Mouse (Mus musculus) left cerebral cortex, adult 2 months (tissue): ENCODE data around the gene Syngr2. TPM values are rescaled to one million over a fixed set of nuclear protein-coding genes. Genes with fewer than 3 reads are reported as not detected.

ENCODE experiments used
- DNase-seq, 2 experiments: peaks; one replicate each; pipeline ENCODE4 v3.0.0; 2021 to 2022; ENCODE audit warnings: low spot score in 2 of 2, mixed read lengths in 1 of 2; ENCODE audit errors: extremely low spot score in 1 of 2
- H3K27ac ChIP-seq: fragments of 200-600 bp; 2 replicates; pipeline ENCODE4 v1.8.1; 2022
- H3K4me3 ChIP-seq: fragments of 200-600 bp; 2 replicates; pipeline ENCODE4 v1.8.1; 2022
- CTCF ChIP-seq: fragments of 200-600 bp; IDR thresholded peaks from 2 replicates; pipeline ENCODE4 v1.8.1; 2022; ENCODE audit warnings: antibody characterized with exemption, mild to moderate bottlenecking, moderate library complexity
- intact Hi-C: fragments of 180-260 bp; cut with DNase I; formaldehyde crosslinking; loops from one replicate; pipeline ENCODE4 v1.15.1; 2025
- total RNA-seq, 2 experiments: library from RNA; stranded (reverse); gene quantifications; 2 replicates each; pipeline ENCODE4 v1.2.3; 2021

The Syngr2 gene
- total RNA-seq, 2 experiments from 2014 or later, result 8.7 to 11.1 TPM

GRCm38 (mm10) chr11:117820173-117820572, 10.7 kb downstream of the Syngr2 start:
- H3K27ac ChIP-seq, result no peak overlapping the region
- intact Hi-C loops, result no loop called here
- TF ChIP-seq CTCF, result no peak
- DNase-seq, result no peak
- no peak overlapping the region for H3K4me3 ChIP-seq

GRCm38 (mm10) chr11:117821868-117822267, 12.4 kb downstream of the Syngr2 start:
- no peak for TF ChIP-seq CTCF

GRCm38 (mm10) chr11:117822728-117823241, 13.3 kb downstream of the Syngr2 start:
- intact Hi-C loops, result no loop called here
- Histone ChIP-seq H3K27ac (no peak overlapping the region), H3K4me3 (no peak overlapping the region)
- no peak for DNase-seq
- TF ChIP-seq CTCF, result no peak

More at GRCm38 (mm10) chr11:117821868-117822267, 12.4 kb downstream of the Syngr2 start:
- Histone ChIP-seq H3K27ac (no peak overlapping the region), H3K4me3 (no peak overlapping the region)
- no peak for DNase-seq
- intact Hi-C loops, result no loop called here

- H3K27ac ChIP-seq, result no peak overlapping the region
- intact Hi-C loops, result no loop called here
Measured at GRCm38 (mm10) chr11:117823411-117823810, 13.9 kb downstream of the Syngr2 start.

GRCm38 (mm10) chr11:117824060-117824969, 14.8 kb downstream of the Syngr2 start:
- TF ChIP-seq CTCF, result peak; percentile 93
- intact Hi-C loops, result loop anchor here (1.0 to 2.0 kb wide), 4 partner anchors 34 to 458 kb away; no protein-coding TSS in a partner anchor
- Histone ChIP-seq H3K27ac (no peak overlapping the region), H3K4me3 (no peak overlapping the region)
- DNase-seq, result peak; percentile 79

More at GRCm38 (mm10) chr11:117823411-117823810, 13.9 kb downstream of the Syngr2 start:
- no peak for TF ChIP-seq CTCF
- DNase-seq, result no peak
- H3K4me3 ChIP-seq, result no peak overlapping the region

GRCm38 (mm10) chr11:117825333-117826101, 16.0 kb downstream of the Syngr2 start, which contains the start of the genes Afmid and Tk1:
TSS of gene Afmid (plus strand) at chr11:117825924.
TSS of gene Tk1 (minus strand) at chr11:117826092.
- DNase-seq, result peak; percentile 35 to 38
- intact Hi-C loops, result loop anchor here (2.0 to 5.0 kb wide), 2 partner anchors 441 to 588 kb away; no protein-coding TSS in a partner anchor
- TF ChIP-seq CTCF, result no peak
- peak within 1 kb of the TSS; percentile 27 for H3K4me3 ChIP-seq
- H3K27ac ChIP-seq, result no peak within 1 kb of the TSS

GRCm38 (mm10) chr11:117826164-117826563, 16.7 kb downstream of the Syngr2 start:
- no peak overlapping the region for H3K27ac ChIP-seq
- DNase-seq, result no peak
- peak overlapping the region; percentile 27 for H3K4me3 ChIP-seq
- intact Hi-C loops, result loop anchor here (5.0 kb wide), 1 partner anchor 589 kb away; no protein-coding TSS in a partner anchor
- TF ChIP-seq CTCF, result no peak

- H3K4me3 ChIP-seq, result no peak overlapping the region
- no peak for TF ChIP-seq CTCF
- DNase-seq, result no peak
- intact Hi-C loops, result loop anchor here (5.0 kb wide), 1 partner anchor 590 kb away; no protein-coding TSS in a partner anchor
- no peak overlapping the region for H3K27ac ChIP-seq
Measured at GRCm38 (mm10) chr11:117826916-117827315, 17.4 kb downstream of the Syngr2 start.

GRCm38 (mm10) chr11:117827386-117827785, 17.9 kb downstream of the Syngr2 start:
- DNase-seq, result no peak
- intact Hi-C loops, result loop anchor here (5.0 kb wide), 1 partner anchor 590 kb away; no protein-coding TSS in a partner anchor
- no peak for TF ChIP-seq CTCF
- Histone ChIP-seq H3K27ac (no peak overlapping the region), H3K4me3 (no peak overlapping the region)

GRCm38 (mm10) chr11:117828149-117828887, 18.9 kb downstream of the Syngr2 start:
- no peak for TF ChIP-seq CTCF
- DNase-seq, result no peak
- intact Hi-C loops, result loop anchor here (5.0 kb wide), 1 partner anchor 591 kb away; no protein-coding TSS in a partner anchor
- Histone ChIP-seq H3K27ac (no peak overlapping the region; the same call in 1 of the 2 replicates), H3K4me3 (no peak overlapping the region)
